Mouse (Mus musculus) gastrocnemius, adult 8-10 months (tissue): ENCODE data around the gene Csnk2a1. TPM values are rescaled to one million over a fixed set of nuclear protein-coding genes. Genes with fewer than 3 reads are reported as not detected.
"Not testable (repeated sequence)": the region's sequence is repeated elsewhere in the genome, so short reads cannot be mapped to it uniquely, and the experiment has no call there.

Experiments used
- DNase-seq, 2 experiments: peaks; one replicate each; pipeline ENCODE4 v3.0.0; 2022; ENCODE audit warnings: low spot score in 2 of 2
- total RNA-seq, 4 experiments: library from RNA; stranded (reverse); gene quantifications; 2 replicates each; pipeline ENCODE4 v1.2.4; 2022

Csnk2a1 gene
- total RNA-seq, 4 experiments from 2014 or later = 92.9 to 110 (median 100) TPM

DNA sequence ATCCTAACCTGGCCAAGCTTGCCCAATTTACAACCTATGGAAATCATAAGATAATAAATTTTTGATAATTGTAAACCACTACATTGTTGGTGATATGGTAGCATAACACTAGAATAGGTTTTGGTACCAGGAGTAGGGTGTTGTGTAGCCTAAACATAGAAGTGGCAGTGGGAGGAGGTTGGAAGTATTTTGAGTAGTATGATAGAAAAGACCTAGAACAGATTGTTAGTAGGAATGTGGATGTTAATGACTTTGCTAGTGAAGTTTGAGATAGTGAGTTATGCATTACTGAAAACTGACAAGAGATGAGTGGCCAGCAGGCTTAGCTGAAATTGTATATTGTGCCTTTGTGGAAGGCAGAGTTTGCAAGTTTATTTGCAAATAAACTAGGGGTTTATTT lies 3.4 kb downstream of the Csnk2a1 start:
- DNase-seq = no peak

DNA sequence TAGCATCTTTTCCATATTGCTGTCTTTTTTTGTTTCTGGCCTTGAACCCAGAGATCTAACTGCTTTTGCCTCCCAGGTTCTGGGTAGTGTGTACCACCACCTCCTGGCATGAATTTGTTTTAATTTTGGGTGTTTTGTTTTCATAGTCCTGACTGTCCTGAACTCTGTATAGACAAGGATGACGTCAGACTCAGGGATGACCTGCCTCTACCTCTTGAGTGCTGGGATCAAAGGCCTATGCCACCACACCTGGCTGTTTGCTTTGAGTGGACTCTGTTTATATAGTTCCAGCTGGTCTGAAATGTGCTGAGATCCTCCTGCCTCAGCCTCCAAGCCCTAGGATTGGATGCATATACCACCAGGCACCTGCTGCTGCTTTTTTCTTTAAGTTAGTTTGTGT lies 11.3 kb downstream of the Csnk2a1 start:
- DNase-seq = no peak

DNA sequence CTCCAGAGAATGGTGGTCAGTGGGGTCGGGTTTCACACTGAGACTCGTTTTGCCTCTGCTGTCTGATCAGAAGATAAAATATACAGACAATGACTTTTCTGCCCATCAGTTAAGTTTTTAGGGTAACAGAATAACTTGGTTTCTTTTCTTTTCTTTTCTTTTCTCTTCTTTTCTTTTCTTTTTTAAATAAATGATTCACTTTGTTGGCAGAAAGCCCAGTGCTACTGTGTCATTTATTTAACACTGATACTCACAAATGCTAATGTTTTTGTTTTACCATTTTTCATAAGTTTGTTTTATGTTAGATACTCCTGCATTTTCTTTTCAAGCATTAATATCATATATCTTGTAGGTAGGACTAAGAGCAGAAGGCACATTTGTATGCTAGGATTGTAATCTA lies 13.9 kb downstream of the Csnk2a1 start:
- DNase-seq = no peak

DNA sequence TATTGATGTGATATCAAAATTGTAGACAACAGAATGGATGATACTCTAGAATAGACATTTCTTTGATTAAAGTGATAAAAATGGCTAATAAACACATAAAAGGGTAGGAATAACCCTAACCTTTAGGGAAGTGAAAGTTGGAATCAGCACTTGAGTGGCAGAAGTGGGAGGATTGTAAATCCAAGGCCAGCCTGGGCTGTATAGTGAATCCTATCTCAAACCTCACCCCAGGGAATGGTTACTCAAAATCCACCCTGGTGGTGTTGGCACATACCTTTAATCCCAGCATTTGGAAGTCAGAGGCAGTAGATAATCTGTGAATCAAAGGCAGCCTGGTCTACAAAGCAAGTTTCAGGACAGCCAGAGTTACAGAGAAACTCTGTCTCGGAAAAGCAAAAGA lies 20.6 kb downstream of the Csnk2a1 start:
- no peak for DNase-seq

DNA sequence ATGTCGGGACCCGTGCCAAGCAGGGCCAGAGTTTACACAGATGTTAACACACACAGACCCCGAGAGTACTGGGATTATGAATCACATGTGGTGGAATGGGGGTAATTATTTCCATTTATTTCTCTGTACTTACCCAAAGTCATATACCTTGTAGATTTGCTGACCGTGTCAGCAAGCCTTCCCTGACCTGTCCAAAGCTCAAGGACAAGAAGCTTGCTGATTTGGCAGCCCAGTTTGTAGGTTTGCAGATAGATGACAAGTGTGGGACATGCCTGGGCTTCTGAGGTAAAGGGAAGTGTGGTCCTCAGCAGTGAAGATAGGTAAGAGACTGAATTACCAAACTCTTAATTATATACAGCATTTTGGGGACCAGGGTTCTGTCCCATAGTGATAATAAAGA lies 23.9 kb downstream of the Csnk2a1 start:
- no peak for DNase-seq

DNA sequence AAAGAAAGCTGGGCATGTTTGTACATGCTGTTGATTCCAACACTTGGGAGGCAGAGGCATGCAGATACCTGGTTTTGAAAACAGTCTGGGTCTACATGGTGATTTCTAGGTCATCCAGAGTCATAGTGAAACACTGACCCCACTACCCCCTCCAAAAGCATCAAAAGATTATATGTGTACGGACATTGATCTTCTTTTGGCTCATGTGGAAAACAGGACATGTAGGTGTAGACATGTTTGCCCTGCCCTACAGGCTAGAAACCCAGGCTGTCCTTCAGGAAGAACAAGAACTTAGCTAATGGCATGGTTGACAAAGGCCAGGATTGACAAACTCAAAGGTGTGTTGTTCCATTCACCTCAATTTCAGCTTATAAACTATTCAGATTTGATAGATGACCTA lies 33.1 kb downstream of the Csnk2a1 start:
- DNase-seq = no peak

DNA sequence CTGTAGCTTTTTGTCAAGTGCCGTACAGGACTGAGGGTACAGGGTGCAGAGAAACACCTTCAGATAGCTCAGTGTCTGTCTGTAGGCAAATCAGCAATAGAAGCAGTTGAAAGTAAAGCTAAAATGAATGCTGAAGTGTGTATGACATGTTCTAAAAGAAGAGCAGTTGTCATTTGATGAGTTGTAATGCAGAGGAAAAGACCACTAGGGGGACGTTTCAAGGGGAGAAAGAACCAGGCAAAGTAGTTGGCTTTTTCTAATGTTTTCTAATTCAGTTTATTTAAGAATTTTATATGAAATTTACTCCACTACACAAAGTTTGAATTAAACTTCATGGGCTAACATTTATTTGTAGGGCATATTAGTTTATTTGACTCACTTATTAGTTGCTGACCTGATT lies 47.0 kb downstream of the Csnk2a1 start:
- DNase-seq = no peak

DNA sequence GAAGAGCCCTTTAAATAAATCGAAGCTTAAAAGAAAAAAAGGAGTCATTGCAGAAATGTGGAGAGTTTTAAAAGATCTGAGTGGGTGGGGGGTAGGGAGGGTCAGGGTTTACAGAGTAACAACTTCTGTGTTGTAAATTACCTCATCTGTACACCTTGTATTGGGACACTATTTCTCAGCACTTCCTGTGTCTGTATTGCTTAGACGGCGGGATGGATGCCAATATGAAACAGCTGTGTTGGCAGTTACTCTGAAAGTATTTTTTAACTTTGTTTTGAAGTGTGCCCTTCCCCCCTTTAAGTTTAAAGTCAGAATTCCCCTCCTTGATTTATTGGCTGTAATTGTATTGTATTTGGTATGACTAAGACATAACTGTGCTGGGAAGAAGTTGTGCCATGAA lies 54.8 kb downstream of the Csnk2a1 start:
- DNase-seq = no peak

DNA sequence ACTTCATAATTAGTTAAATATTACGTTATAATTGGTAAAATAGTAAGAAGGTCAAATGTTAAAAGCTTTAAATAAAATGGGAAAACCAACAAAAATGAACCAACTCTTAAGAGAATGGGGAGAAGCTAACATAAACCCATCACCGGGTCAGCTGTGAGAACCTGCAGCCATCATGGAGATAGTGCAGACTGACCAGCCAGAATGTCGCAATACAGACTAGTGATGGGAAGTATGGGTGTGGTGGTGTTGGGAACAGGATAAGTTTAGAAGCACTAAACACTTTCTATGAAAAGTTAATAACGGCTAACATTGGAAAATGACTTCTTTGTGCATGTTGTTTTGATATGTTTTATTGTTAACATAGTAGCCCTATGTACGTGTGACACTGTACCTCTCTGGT lies 60.9 kb downstream of the Csnk2a1 start:
- no peak for DNase-seq

DNA sequence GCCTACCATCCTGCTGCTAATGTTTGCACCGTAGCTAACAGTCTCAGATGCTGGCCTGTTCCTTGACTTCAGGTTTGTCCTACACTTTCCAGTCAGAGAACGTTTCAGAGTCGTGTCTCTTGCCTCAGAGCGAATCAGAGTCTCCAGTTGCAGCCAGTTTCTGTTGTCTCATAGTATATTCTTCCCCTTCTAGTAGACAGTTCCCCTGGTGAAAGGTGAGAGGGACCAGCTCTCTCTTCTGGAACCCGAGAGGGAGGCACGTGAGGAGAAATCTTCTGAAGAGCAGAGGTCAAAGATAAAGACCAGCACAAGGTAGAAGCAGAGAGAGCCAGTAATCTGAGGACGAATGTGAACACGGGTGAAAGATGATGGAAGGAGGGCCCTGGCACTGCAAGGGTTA lies 61.4 kb downstream of the Csnk2a1 start:
- no peak for DNase-seq

DNA sequence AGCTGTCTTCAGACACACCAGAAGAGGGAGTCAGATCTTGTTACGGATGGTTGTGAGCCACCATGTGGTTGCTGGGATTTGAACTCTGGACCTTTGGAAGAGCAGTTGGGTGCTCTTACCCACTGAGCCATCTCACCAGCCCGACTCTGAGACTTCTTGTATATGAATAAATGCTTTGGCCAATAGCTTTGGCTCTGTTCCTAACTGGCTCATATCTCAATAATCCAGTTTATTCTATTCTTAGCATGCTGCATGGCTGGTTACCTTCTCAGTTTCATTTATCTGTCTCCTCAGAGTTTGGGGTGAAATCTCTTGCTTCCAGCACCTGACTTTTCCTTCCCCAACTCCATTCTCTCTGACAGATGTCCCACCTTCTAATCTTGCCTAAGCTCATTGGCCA lies 63.0 kb downstream of the Csnk2a1 start:
- DNase-seq = not testable (repeated sequence)

DNA sequence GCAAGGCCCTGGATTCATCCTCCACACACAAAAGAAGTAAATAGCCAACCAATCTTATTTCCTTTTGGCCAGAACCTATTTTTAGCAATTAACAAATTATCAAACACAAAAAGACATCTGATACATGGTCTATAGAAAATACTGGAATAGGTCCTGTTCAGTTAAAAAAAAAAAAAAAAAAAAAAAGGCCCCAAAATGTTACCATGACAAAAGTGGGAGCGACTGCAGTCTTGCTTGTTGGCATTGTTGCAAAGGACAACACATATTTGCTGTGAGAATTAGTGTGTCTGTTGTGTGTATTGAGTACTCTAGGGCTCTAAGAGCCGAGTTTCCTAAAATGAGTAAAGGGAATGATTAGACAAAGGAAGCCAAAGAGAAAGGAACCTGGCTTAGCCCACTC lies 65.8 kb downstream of the Csnk2a1 start:
- DNase-seq = no peak

DNA sequence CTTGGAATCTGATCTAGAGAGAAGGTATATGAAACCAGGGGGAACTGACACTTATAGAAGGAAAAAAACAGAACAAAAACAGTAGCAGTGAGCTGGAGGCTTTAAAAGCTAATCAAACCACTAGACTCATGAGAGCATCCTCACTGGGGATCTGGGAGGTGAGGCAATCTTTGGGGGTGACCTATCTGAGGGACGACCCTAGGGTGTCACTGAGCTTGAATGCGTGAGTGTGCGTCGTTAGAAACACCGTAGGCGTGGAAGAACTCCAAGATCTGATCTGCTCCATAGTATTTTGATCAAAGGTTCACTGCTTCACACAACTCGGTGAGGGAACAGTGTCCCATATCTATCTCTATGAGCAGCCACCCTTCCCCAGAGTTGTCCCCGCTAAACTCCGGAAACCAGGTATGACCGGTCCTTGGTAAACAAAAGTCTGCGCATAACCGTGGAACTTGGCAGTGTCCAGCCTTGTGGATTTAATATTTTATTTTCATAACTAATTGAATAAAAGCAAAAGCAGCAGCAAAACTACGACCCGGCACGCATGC lies 66.6 kb downstream of the Csnk2a1 start:
- DNase-seq = no peak

DNA sequence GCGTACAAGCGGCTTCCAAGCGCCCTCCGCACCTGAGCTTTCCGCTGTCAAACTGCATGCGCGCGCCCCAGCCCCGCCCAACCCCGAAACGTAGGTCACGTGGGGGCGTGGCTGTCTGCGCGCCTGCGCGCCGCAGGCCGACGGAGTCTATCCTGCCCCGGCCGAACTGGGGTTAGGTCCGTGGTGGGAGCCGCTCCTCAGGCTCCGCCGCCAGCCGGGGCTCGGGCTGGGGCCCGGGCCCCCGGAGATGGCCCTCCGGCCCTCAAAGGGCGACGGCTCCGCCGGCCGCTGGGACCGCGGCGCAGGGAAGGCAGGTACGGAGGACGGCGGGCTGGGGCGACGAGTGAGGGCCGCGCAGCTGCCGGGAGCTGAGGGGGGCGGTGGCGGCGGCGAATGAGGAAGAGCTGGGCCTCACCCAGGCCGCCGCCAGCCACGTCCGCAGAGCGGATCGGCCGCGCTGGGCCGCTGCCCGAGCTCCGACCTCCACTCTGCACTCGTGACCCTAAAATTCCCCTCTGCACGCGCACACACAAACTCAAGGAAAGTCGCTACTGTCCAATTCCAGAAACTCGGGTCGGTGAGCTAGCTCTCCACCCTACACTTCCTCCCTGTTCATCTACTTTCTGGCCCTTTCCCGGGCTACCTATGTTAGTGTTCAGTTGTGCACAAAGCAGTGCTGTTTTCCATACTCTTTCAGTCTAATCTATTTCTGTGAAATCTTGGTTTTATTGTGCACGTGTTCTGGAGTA lies 67.3 kb downstream of the Csnk2a1 start, which contains the start of gene Tbc1d20:
Gene Tbc1d20, plus strand, starts transcription at position 102 of the 749 bp plus-strand sequence.
- DNase-seq = peak; percentile 77 to 85

DNA sequence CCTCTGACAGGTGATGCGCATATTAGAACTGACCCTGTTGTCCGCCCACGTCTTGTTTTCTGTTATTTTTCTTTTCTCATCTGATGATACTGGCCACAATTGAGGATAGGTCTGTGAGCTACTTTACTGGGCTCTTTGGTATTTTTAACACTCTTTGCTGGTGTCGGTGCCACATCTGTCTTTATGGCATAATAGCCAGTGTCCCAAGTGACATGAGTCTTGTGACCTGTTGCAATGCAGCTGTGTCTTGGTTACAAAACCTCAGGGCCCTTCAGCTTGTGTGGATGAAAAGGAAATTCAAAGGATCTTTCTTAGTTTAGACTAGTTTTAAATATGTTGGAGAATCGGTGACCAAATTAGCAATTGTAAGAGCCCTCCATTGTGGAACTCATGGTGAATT lies 67.9 kb downstream of the Csnk2a1 start:
- no peak for DNase-seq

DNA sequence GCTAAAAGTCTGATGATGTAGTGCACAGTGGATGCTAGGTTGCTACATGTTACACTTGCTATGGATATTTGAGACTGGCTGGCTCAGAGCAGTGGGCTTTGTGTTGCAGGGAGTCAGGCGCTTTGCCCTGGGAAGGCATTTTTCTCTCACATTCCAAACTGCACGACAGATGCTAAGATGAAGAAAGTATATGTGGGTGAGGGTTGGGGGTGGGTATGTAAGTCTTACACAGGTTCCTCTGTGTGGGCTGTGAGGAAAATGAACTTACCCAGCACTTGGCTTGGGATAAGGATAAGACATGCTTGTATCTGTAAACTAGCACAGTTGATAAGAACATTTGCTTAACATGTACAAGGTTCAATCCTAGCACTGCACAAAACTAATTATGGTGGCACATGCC lies 76.2 kb downstream of the Csnk2a1 start:
- no peak for DNase-seq

DNA sequence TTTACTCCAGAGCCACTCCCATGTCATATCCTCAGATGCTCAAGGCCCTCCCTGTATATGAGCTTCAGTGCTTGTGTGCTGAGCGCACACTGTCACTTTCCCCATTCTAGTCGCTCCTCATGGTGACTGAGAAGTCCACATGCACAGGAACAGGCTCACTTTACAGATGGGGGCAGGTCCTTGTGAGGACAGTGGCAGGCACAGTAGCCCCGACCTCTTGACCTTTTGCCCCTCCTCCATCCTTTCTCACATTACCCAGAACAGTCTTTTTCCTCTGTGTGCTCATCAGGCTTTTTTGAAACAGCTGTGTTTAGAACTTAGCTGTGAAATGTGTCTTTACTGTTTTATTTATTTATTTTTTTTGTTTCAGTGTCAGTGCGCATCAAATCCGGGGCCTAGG lies 77.1 kb downstream of the Csnk2a1 start:
- DNase-seq = no peak

DNA sequence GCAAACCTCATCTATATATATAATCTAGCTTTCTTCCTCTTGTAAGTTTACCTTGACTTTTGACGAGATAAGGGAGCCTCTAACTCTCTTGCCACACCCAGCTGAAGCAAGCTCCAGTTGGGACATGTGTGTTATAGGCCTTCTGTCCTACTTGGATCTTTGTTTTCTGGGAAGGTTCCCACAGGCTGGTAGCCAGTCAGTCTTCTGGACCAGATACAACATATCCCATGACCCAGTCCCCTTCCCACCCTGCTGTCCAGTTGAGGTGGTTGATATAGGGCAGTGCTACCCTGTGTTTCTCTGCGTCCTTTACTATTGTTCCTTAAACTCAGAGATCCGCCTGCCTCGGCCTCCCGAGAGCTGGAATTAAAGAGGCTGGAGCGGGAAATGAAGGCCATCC lies 78.8 kb downstream of the Csnk2a1 start:
- DNase-seq = no peak

DNA sequence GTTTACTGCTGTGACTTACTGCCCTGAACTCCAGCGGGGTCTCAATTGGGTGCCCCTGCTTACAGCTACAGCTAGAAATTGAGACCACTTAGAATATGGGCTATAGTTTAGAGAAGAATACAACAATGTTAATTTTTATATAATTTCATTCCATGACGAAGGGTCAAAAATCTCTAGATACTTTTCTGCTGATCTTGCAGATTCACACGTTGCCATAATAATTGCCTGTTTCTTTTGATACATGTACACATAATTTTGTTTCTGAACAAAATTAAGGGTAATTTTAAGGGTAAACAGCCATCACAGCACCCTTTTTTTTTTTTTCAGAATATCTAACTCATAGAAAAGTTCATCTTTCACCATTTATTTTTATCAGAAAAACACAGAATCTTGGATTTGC lies 80.5 kb downstream of the Csnk2a1 start:
- no peak for DNase-seq

DNA sequence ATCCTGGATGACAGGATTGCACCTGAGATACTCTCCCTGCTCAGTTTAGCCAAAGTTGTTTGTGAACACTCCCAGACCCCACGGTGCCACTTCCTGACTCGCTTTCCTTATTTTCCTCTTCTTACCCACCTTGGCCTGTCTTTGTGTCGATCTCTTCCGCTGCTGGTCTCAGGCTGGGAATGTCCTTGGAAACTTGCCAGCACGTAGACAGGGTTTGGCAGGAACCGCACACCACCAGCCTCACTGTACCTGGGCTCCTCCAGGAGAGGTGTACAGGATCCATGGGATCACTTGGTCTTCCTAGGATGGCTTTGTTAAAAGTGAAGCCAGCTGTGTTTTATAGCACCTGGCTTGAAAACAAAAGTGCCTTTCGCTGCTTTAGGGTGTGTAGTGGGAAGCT lies 86.4 kb downstream of the Csnk2a1 start:
- DNase-seq = no peak

DNA sequence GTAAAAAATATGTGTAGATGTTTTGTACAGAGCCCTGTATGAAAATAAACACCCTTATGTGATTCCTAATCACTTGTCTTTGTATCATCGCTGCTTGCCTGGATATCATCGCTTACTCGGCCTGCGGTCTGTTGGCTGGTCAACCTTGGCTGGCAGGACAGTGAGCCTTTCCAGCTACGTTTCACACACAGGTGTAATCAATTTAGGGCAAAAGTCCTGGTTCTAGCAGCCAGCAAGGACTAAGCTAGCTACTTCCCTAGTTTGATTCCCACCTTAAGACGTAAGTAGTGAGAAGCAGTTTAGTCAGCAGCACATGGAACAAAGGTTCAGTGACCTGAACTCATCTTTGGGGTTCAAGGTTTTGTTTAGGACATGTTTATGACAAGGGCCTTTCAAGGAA lies 87.3 kb downstream of the Csnk2a1 start:
- DNase-seq = no peak

DNA sequence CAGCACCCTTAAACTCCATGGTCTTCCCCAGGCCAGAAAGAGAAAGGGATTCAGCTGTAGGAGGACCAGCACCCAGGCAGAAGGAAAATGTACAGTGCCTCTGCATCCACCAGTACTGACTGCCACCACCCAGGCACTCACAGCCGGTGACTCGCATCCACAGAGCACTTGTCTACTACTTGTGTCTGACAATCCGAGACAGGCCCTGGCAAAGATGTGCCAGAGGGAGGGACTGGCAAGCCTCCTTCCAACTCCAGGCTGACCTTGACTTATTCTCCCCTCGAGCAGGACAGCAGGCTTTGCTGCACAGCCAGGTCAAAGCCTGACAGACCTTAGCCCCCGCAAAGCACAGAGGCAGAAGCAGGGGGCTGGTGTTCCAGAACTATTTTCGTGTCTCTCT lies 90.4 kb downstream of the Csnk2a1 start:
- no peak for DNase-seq

DNA sequence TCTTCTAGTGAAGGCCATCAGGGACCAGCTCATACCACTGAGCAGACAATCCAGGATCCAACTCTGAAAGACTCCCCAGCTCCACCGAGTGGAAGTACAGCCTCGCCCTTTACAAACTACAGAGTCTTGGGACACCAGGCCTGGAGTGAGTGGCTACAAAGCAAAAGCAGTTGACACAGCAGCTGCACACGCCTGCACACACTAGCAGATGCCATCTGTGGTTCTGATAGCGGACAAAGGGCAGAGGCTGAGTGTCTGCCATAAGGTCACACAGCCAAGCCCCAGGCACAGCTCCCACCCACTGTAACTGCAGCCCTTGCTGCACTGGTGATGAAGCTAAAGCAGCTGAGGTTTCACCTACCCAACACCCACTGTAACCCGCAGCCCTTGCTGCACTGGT lies 94.9 kb downstream of the Csnk2a1 start:
- no peak for DNase-seq

DNA sequence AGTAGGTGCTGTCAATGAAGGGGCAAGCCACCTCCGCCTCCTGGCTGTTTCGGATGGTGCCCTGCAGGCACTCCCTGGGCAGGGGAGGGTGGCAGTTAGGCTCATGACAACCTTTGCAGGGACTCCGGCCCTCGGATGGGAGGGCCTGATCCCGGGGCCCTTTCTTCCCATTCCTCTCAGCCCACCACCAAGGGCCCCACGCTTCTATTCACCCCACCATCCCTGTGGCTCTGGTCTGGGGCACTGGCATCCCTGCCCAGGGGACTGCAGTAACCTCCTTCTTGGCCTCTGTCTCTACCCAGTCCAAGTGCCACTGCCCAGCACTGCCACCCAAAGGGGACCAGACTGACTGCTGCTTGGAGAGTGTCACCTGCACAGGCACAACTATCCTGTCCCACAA lies 95.6 kb downstream of the Csnk2a1 start:
- DNase-seq = no peak
